Mouse (Mus musculus) E14TG2a.4 (cell line): ENCODE results near the gene Glb1.
A peak's percentile ranks its signal among the peaks of the same experiment; 100 is the strongest.

Experiments used
- CTCF ChIP-seq: conservative IDR thresholded peaks from 2 replicates; pipeline ENCODE4 v1.5.1; 2014; ENCODE audit warnings: low read length
- POU5F1 ChIP-seq: IDR thresholded peaks from 2 replicates; pipeline ENCODE4 v1.6.1; 2014; ENCODE audit warnings: low read length, borderline replicate concordance

- TF ChIP-seq CTCF (peak; percentile 58), POU5F1 (no peak)
Observed at GRCm38 (mm10) chr9:114389371-114389904, 11.4 kb upstream of the Glb1 start.
